Mouse (Mus musculus): ENCODE results near the gene Foxred1. TPM values are rescaled to one million over a fixed set of nuclear protein-coding genes. Genes with fewer than 3 reads are reported as not detected.

Gene Foxred1
- total and polyA plus RNA-seq, 2 experiments from 2014 or later: 88.0 to 93.1 TPM

GRCm38 (mm10) chr9:35156862-35157261, 54.0 kb downstream of the Foxred1 start:
- DNase-seq (ENCODE audit: low spot score): no peak
- TF ChIP-seq CTCF (IDR thresholded peaks at IDR 0.05; ENCODE audit: low read depth) (no peak), EP300 (IDR thresholded peaks at IDR 0.05; ENCODE audit: low read depth) (no peak)

GRCm38 (mm10) chr9:35156002-35156710, 54.7 kb downstream of the Foxred1 start:
- Histone ChIP-seq H3K27ac (ENCODE audit: low read depth) (peak overlapping the region; percentile 56), H3K9me3 (replicated peaks; ENCODE audit: control insufficient read depth, low read length) (no peaks in the 10 kb centered on the region), H3K36me3 (replicated peaks; ENCODE audit: control insufficient read depth, insufficient read depth, low read length) (no peaks in the 10 kb centered on the region), H3K4me1 (ENCODE audit: control insufficient read depth, insufficient read depth) (no peaks in the 10 kb centered on the region; the same call in 1 of the 2 replicates), H3K4me2 (ENCODE audit: low read depth, low read length) (no peak overlapping the region), H3K27me3 (ENCODE audit: control insufficient read depth, insufficient read depth, low read length) (no peaks in the 10 kb centered on the region), H3K9ac (replicated peaks; ENCODE audit: low read depth, low read length) (no peak overlapping the region), H3K4me3 (ENCODE audit: low read depth, low read length) (no peak overlapping the region)
- no peak for TF ChIP-seq CTCF (IDR thresholded peaks at IDR 0.05; ENCODE audit: low read depth)
- TF ChIP-seq EP300 (IDR thresholded peaks at IDR 0.05; ENCODE audit: low read depth): no peak
- WGBS: 77% methylated on average over 5 of the region's 5 CpGs
- DNase-seq (ENCODE audit: low spot score) (no peak), ATAC-seq (ENCODE audit: insufficient read depth, low read depth) (peak; percentile 71)

More at GRCm38 (mm10) chr9:35156862-35157261, 54.0 kb downstream of the Foxred1 start:
- H3K9ac ChIP-seq (replicated peaks; ENCODE audit: low read depth, low read length): no peak overlapping the region
- H3K27me3 ChIP-seq (ENCODE audit: control insufficient read depth, insufficient read depth, low read length): no peaks in the 10 kb centered on the region
- peak overlapping the region; percentile 56 for H3K27ac ChIP-seq (ENCODE audit: low read depth)
- ATAC-seq (ENCODE audit: insufficient read depth, low read depth): no peak; the same call in 1 of the 2 replicates
- no peaks in the 10 kb centered on the region for H3K36me3 ChIP-seq (replicated peaks; ENCODE audit: control insufficient read depth, insufficient read depth, low read length)
- no peak overlapping the region for H3K4me3 ChIP-seq (ENCODE audit: low read depth, low read length)
- H3K4me2 ChIP-seq (ENCODE audit: low read depth, low read length): no peak overlapping the region
- WGBS: 78% methylated on average over 4 of the region's 4 CpGs
- H3K4me1 ChIP-seq (ENCODE audit: control insufficient read depth, insufficient read depth): no peaks in the 10 kb centered on the region; the same call in 1 of the 2 replicates
- no peaks in the 10 kb centered on the region for H3K9me3 ChIP-seq (replicated peaks; ENCODE audit: control insufficient read depth, low read length)

Other genes starting within 250 kb of the Foxred1 start
- 37.2 and 37.6 TPM in 2 replicates for gene St3gal4, start 91.8 kb downstream of the Foxred1 start, total RNA-seq (2014; rRNA removed; ENCODE audit: low replicate concordance)
- gene St3gal4, start 91.8 kb downstream of the Foxred1 start, polyA plus RNA-seq (2015; fragmentation: Nextera tagmentation; extraction: Ambion mirVana): 24.8 and 25.2 TPM in 2 replicates
- 36.4 and 54.8 TPM in 2 replicates for gene Dcps, start 35.0 kb downstream of the Foxred1 start, total RNA-seq (2014; rRNA removed; ENCODE audit: low replicate concordance)
- 34.9 and 37.9 TPM in 2 replicates for gene Dcps, start 35.0 kb downstream of the Foxred1 start, polyA plus RNA-seq (2015; fragmentation: Nextera tagmentation; extraction: Ambion mirVana)
- 39.0 and 77.8 TPM in 2 replicates for gene Srpr, start 10.9 kb downstream of the Foxred1 start, total RNA-seq (2014; rRNA removed; ENCODE audit: low replicate concordance)
- gene Srpr, start 10.9 kb downstream of the Foxred1 start, polyA plus RNA-seq (2015; fragmentation: Nextera tagmentation; extraction: Ambion mirVana): 90.3 and 90.9 TPM in 2 replicates
- 10.0 and 13.2 TPM in 2 replicates for gene Tirap, start 10.8 kb downstream of the Foxred1 start, total RNA-seq (2014; rRNA removed; ENCODE audit: low replicate concordance)
- gene Tirap, start 10.8 kb downstream of the Foxred1 start, polyA plus RNA-seq (2015; fragmentation: Nextera tagmentation; extraction: Ambion mirVana): 5.5 TPM in 2 replicates
- gene Fam118b, start 56.8 kb upstream of the Foxred1 start, total RNA-seq (2014; rRNA removed; ENCODE audit: low replicate concordance): 8.8 and 19.7 TPM in 2 replicates
- 22.6 and 24.8 TPM in 2 replicates for gene Fam118b, start 56.8 kb upstream of the Foxred1 start, polyA plus RNA-seq (2015; fragmentation: Nextera tagmentation; extraction: Ambion mirVana)
- gene Rpusd4, start 56.8 kb upstream of the Foxred1 start, total RNA-seq (2014; rRNA removed; ENCODE audit: low replicate concordance): 5.8 and 12.6 TPM in 2 replicates
- gene Rpusd4, start 56.8 kb upstream of the Foxred1 start, polyA plus RNA-seq (2015; fragmentation: Nextera tagmentation; extraction: Ambion mirVana): 14.1 and 17.3 TPM in 2 replicates
- gene Cdon, start 210.1 kb upstream of the Foxred1 start, total RNA-seq (2014; rRNA removed; ENCODE audit: low replicate concordance): 36.4 and 41.7 TPM in 2 replicates
- 2.2 and 2.3 TPM in 2 replicates for gene Cdon, start 210.1 kb upstream of the Foxred1 start, polyA plus RNA-seq (2015; fragmentation: Nextera tagmentation; extraction: Ambion mirVana)